Mouse (Mus musculus) liver, postnatal 0 days (tissue): ENCODE measurements around the gene Agfg1.

Source experiments
- CTCF ChIP-seq: sonication (generic); IDR thresholded peaks from 2 replicates; pipeline ENCODE4 v1.5.1; 2016; ENCODE audit warnings: antibody characterized with exemption, low read depth
- EP300 ChIP-seq: IDR thresholded peaks from 2 replicates; pipeline ENCODE4 v1.6.1; 2016; ENCODE audit warnings: antibody characterized with exemption, low read depth, mild to moderate bottlenecking

DNA sequence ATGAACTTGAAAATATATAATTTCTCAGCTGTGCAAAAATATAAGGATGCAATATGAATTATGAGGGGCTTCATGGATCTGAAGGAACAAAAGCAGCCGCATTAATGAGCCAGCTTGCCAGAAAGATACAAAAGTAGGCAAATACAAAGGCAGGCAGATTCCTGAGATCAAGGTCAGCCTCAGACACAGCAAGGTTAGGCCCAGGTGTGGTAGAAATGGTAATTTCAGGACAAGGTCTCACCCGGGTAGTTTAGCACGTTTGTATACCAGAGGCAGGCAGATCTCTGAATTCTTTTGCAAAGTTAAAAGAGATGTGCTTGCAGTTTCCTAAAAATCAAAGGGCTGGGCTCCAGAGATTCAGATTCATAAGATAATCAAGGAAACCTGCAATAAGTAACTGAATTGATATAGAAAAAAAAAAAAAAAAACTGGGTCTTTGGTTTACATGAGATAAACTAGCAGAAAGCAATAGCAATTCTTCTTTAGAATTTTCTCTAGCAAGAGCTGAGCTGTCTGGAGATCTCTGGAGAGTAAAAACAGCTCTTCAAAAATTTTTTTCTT is 18.6 kb upstream of the Agfg1 start:
- TF ChIP-seq CTCF (no peak), EP300 (no peak)
